Mouse (Mus musculus) spleen, postnatal 36 days (tissue): Measurements from ENCODE around the gene Asic2.

Experiments
- DNase-seq, 2 experiments: peaks; one replicate each; pipeline ENCODE4 v3.0.0; 2022; ENCODE audit warnings: low spot score in 2 of 2, mixed read lengths in 1 of 2

Gene Asic2

GRCm38 (mm10) chr11:81111626-81112025 is 856.6 kb downstream of the Asic2 start:
- DNase-seq, result no peak

- DNase-seq, result no peak
Measured at GRCm38 (mm10) chr11:81110049-81110448, 858.2 kb downstream of the Asic2 start.

GRCm38 (mm10) chr11:81106949-81107348 is 861.3 kb downstream of the Asic2 start:
- no peak for DNase-seq

GRCm38 (mm10) chr11:81100829-81101228 is 867.4 kb downstream of the Asic2 start:
- DNase-seq, result no peak

- DNase-seq, result no peak
Measured at GRCm38 (mm10) chr11:81096011-81096410, 872.2 kb downstream of the Asic2 start.

- no peak for DNase-seq
Measured at GRCm38 (mm10) chr11:81094581-81094980, 873.7 kb downstream of the Asic2 start.

GRCm38 (mm10) chr11:81092161-81092560 is 876.1 kb downstream of the Asic2 start:
- DNase-seq, result no peak

- no peak for DNase-seq
Measured at GRCm38 (mm10) chr11:81083822-81084221, 884.4 kb downstream of the Asic2 start.

- DNase-seq, result no peak
Measured at GRCm38 (mm10) chr11:81080076-81080805, 888.0 kb downstream of the Asic2 start.

GRCm38 (mm10) chr11:81079237-81079636 is 889.0 kb downstream of the Asic2 start:
- no peak for DNase-seq

GRCm38 (mm10) chr11:81071836-81072235 is 896.4 kb downstream of the Asic2 start:
- no peak for DNase-seq

- no peak for DNase-seq
Measured at GRCm38 (mm10) chr11:81065386-81065785, 902.9 kb downstream of the Asic2 start.

- no peak for DNase-seq
Measured at GRCm38 (mm10) chr11:81064006-81064405, 904.3 kb downstream of the Asic2 start.

- DNase-seq, result no peak
Measured at GRCm38 (mm10) chr11:81060077-81060476, 908.2 kb downstream of the Asic2 start.

- no peak for DNase-seq
Measured at GRCm38 (mm10) chr11:81059546-81059945, 908.7 kb downstream of the Asic2 start.

- DNase-seq, result no peak
Measured at GRCm38 (mm10) chr11:81057506-81057905, 910.8 kb downstream of the Asic2 start.

- no peak for DNase-seq
Measured at GRCm38 (mm10) chr11:81056776-81057175, 911.5 kb downstream of the Asic2 start.

- DNase-seq, result no peak
Measured at GRCm38 (mm10) chr11:81055446-81056145, 912.7 kb downstream of the Asic2 start.

GRCm38 (mm10) chr11:81053826-81054225 is 914.4 kb downstream of the Asic2 start:
- DNase-seq, result no peak

GRCm38 (mm10) chr11:81041671-81042070 is 926.6 kb downstream of the Asic2 start:
- no peak for DNase-seq

- DNase-seq, result no peak
Measured at GRCm38 (mm10) chr11:81039976-81040375, 928.3 kb downstream of the Asic2 start.

- DNase-seq, result no peak
Measured at GRCm38 (mm10) chr11:81032151-81032550, 936.1 kb downstream of the Asic2 start.

GRCm38 (mm10) chr11:81014776-81015175 is 953.5 kb downstream of the Asic2 start:
- no peak for DNase-seq
